Mouse (Mus musculus): ENCODE results near the gene Spg7.

The Spg7 gene

GRCm38 (mm10) chr8:123131041-123131440, 68.3 kb downstream of the Spg7 start:
- DNase-seq (ENCODE audit: low spot score in 2 of 2), result no peak

- no peak for DNase-seq (ENCODE audit: low spot score in 2 of 2)
These were observed 70.2 kb downstream of the Spg7 start for GRCm38 (mm10) chr8:123132953-123133352.

- DNase-seq (ENCODE audit: low spot score in 2 of 2), result no peak
These were observed 71.5 kb downstream of the Spg7 start for GRCm38 (mm10) chr8:123134149-123134713.

GRCm38 (mm10) chr8:123135406-123135805, 72.7 kb downstream of the Spg7 start:
- no peak for DNase-seq (ENCODE audit: low spot score in 2 of 2)

- no peak for DNase-seq (ENCODE audit: low spot score in 2 of 2)
These were observed 73.1 kb downstream of the Spg7 start for GRCm38 (mm10) chr8:123135806-123136205.

- no peak for DNase-seq (ENCODE audit: low spot score in 2 of 2)
These were observed 73.5 kb downstream of the Spg7 start for GRCm38 (mm10) chr8:123136287-123136686.

GRCm38 (mm10) chr8:123137645-123138077, 74.9 kb downstream of the Spg7 start:
- no peak for DNase-seq (ENCODE audit: low spot score in 2 of 2)

GRCm38 (mm10) chr8:123138741-123139140, 76.0 kb downstream of the Spg7 start:
- DNase-seq (ENCODE audit: low spot score in 2 of 2), result no peak

- DNase-seq (ENCODE audit: low spot score in 2 of 2), result no peak
These were observed 79.2 kb downstream of the Spg7 start for GRCm38 (mm10) chr8:123141741-123142462.

- no peak for DNase-seq (ENCODE audit: low spot score in 2 of 2)
These were observed 82.5 kb downstream of the Spg7 start for GRCm38 (mm10) chr8:123145279-123145678.

GRCm38 (mm10) chr8:123146390-123146789, 83.6 kb downstream of the Spg7 start:
- DNase-seq (ENCODE audit: low spot score in 2 of 2), result no peak
